Mouse (Mus musculus) liver (tissue): ENCODE data around the gene Zbp1.
A peak's percentile ranks its signal among the peaks of the same experiment; 100 is the strongest.

Source experiments
- DNase-seq: peaks from one replicate; pipeline ENCODE4 v3.0.0-alpha.2; 2020; ENCODE audit warnings: mixed read lengths

Zbp1 gene

DNA sequence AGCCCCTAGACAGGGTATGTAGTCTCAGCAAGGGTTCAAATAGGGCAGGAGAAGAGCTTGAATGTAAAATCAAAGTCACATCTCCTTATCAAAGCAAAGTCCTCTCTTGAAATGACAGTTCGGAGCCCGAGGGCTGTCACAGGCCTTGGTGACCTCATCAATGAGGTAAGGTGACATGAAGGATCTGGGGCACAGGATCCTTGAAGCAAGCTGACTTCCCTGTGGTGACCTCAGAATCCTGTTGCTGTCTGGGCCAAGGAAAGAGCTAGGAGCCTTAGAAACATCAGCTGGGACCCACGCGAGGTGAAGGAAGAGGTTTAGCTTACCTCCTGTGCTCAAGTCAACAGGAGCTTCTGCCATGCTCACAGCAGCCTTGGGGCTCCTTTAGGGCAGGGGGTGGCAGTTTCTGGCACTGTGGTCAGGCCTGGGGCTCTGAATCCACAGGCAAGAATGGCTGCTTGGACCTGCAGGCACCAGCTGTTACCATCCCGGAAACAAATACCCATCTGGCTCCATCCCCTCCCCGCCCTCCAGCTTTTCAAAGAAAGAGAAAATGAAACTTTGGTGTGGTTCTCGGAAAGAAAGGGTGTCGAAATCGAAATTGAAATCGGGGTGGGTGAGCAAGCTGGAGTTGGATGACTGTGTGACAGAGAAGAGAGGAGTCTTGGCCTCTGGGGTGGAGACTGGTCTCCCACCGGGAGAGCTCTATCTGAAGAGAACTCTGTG is at the start of gene Zbp1:
Gene Zbp1, minus strand, starts transcription at position 508 of the 726 bp plus-strand sequence.
- DNase-seq, result peak; percentile 2

DNA sequence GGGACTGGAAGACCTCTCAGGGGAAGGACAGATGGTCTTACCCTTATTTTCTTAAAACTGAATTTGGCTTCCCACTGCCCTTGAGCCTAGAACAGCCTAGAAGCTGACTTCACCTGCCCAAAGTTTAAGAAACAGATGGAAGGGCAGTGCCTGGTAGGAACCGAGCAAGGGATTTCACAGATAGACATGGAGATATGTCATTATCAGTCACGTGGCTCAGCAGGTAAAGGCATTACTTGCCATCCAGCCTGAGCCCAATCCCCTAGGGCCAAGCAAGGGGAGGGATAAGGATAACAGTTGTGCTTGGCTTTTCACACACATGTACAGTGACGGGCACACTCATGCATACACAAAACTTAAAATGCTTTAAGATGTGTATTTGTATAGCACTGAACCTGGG is 48.8 kb upstream of the Zbp1 start:
- DNase-seq, result no peak

DNA sequence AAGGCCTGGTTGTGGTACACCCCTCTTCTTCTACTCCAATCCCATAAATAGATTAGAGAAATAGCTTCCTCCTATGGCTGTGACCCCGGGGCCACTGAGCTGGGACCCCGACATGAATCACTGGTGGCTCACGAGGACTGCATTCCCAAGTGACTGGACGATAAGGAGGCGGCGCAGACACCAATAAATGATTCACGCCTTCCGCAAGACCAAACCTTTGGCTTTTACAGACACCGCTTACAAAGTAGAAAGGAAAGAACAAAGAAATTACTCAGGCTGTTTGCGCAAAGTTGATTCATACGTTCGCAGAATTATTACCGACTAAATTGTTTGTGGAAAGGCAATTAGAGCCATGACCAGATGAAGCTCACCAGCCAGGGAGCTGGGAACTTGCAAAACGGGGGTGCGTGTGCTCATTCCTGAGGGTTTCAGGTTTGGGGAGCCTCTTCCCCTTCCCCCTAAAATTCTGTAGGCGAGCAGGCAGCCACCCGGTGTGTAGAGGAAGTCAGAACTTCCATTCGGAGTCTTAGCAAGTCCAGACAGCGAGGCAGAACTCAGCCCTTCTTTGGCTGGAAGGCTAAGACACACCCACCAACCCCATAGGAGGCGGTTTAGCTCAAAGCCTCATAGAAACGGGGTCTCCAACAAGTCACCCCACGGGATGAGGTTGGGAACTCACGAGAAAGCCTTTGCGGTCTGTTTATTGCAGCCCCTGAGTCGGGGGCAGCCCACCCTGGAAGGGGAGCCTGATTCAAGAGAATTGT is 47.8 kb upstream of the Zbp1 start:
- no peak for DNase-seq

DNA sequence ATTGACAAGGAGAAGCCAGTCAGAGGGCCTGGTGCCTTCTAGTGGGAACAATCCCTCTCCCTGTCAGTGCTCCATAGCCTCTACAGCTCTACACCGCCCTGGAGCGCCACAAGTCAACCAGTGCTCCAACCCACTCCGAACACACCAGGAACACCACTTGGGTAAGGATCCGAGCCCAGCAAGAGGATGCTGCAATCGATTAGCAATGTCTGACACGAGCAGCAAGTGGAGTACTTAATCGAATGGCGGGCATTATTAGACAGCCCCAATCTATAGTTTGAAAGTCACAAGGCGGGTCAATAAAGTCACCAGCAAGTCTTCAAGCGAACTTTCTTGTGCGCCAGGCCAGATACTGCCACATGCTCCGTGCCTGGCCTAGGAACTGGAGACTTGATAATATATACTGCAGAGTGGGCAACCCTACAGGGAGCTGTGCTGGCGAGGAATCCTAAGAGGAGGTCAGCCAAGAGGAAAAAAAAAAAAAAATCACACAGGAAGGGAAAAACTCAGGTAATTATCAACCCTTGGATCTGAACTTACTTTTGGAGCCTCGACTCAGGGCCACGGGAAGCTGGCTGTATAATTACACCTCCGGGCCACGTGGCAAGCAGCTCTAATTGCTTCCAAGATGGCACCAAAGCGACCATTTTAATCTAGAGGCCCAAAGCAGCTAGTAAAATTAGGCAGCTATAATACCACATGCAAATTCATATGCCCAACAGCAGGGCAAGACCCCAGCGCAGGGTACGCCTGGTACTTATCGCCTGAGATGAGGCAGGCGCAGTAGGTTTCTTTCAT is 46.9 kb upstream of the Zbp1 start:
- no peak for DNase-seq

DNA sequence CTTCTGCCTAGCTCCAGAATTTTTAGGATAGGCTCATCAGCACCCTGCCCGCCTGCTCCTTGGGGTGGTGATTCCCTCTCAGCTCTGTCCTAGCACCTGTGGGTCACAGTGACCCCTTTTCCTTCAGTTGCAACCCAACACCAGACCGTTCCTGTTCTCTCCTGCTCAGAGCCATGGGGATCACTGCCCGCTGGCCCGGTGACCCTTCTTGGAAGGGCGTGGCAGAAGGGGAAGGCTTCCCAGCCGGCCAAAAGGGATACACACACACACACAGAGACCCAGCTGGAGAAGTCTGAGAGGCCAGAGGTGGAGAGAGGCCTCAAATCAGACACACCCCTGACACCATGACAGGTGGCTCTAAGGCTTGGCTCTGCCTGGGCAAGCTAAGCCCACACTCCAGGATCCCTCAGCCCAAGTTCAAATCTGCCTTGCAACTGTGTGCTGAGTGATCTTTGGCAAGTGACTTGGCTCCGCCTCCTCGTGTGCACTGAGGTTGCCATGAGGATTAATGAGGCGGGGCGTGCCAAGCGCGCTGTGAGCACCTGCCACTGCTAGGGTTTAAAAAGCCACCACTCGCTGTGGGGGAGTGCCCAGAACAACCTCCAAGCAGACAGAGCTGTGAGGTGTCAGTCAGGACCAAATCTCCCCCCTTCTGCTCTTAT is 45.9 kb upstream of the Zbp1 start:
- no peak for DNase-seq

DNA sequence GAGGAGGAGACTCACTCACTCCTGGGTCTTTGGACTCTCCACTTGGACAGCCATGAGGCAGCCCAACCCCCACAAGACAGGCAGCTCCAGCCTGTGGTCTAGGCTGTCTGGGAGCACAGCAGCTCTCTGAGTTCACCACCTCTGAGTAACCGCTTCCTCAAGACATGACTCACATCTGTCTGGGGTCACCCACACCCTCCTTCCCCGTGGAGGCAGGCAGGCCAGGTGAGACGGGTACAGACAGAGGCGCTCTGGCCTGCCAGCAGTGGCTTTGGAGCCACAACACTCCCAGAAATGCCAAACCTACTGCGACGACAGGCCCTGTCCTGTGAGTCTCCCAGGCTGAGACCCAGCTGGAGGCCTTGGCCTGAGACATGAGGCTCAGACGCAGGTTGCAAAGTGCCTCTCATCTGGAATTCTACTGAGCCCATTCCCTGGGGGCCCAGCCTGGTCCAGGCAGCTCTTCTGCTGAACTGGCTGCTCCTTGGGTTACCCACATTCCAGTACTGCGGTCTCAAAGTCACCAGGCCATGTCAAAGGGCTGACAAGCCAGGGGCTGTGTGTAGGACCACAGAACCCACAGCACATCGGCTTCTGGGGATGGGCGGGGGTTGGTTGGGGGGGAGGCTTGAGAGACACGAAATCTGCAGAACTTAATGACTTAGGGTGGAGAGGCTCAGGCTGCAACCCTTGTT is 45.1 kb upstream of the Zbp1 start:
- no peak for DNase-seq

DNA sequence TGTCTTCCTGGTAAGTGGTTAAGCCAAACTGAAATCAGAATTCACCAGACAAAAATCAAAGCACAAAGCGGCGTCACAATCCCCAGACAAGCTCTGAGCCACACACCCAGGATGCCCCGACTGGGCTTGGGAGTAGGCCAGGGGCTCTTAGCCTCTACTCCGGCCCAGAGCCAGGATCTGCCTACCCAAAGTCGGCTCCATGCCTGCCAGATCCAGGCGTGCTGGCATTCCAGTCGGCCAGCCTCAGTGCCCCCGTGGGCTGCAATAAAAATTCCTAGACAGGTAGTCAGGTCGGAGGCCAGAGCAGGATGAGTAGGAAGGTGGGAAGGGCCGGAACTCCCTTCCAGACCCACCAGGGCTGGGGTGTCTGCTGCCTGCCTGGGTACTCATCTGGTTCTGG is 42.8 kb upstream of the Zbp1 start:
- DNase-seq, result no peak

DNA sequence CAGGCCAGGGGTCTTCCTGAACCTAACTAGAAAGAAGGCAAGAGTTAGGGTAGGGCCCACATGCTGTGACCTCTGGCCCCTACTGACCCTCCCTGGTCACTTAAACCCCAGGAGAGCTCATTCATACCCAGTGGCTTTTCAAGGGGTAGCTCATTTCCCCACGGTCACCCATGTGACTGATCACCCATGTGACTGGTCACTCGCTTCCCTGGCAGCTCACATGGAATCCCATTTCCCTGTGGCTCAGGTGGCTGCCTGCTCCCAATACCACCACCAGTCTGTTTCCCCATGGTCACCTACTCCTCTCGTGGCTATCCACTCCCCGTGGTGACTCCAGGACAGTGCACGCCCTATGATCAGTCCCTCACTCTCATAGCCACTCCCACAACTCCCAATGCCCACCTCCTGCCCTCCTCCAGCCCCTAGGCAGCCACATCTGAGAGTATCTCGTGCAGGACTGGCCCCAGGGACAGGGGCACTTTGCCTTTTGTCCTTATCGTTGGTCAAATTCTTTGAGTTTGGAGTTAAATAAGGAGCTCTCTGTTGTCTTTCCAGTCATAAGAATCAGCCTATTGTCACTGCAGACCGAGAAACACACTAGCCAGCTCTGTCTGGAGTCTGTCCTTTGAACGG is 39.9 kb upstream of the Zbp1 start:
- no peak for DNase-seq

DNA sequence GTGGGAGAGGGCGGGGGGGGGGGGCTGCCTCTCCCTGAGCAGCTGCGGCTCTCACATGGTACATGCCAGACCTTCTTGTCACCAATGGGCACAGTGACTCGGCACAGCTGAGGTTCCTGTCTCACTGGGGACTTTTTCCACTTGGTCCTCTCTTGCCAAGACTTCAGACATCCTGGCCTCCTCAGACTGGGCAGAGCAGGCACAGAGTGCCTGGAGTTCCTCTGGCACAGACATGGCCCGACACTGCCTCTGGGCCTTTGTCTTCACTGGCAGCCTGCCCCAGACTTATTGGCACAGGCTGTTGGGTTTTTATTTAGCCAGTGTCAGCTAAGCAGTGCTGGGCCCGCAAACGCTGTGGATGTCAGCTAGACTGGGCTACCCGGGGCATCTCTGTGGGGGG is 38.9 kb upstream of the Zbp1 start:
- no peak for DNase-seq

DNA sequence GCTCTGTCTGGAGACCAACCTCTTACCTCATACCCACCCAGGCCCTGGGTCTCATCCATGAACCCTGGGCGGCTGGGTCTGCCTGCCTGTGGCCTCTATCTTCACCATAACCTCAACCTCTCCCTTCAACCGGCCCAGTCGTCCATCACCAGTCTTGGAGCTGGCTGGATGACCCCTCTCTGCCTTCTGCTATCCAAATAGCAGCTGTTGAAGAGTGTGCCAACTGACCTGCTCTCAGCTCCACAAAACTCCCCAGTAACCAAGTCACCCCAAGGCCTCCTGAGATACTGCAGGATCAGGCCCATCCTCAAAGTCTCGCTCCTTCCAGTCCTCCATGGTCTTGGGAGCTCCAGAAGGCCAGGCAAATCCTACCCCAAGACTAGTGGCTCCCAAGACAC is 37.8 kb upstream of the Zbp1 start:
- DNase-seq, result no peak

DNA sequence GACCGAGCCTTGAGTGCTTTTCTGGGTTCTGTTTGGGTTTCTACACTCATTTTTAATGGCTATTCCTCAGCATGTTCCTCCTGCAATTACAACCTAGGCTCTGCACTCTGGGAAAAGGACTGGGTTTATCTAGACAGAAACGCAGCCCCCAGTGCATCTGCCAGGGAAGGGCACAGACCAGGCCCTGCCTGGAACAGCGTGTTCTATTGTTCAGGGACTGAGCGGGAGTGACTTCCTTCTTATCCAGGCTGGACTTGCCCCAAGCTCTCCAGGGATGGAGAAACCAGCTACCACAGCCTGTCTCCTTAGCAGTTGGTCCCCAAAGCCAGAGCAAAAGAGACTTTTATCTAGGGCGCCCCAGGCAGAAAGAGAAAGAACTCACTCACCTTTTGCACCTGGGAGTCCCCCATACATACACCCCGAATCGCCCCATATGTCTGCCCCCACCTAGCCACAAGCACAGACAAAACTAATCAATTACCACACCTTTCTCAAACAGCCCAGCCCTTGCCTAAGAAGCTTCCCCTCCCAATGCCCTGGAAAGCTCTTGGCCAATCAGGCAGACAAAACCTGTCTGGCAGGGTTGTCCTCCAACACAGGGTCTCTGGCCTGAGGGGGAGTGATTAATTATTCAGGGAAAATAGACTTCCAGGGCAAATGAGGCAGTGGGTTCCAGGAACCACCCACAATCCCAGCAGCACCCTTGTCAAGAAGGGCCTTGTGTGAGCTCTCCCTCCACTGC is 37.3 kb upstream of the Zbp1 start:
- DNase-seq, result no peak

DNA sequence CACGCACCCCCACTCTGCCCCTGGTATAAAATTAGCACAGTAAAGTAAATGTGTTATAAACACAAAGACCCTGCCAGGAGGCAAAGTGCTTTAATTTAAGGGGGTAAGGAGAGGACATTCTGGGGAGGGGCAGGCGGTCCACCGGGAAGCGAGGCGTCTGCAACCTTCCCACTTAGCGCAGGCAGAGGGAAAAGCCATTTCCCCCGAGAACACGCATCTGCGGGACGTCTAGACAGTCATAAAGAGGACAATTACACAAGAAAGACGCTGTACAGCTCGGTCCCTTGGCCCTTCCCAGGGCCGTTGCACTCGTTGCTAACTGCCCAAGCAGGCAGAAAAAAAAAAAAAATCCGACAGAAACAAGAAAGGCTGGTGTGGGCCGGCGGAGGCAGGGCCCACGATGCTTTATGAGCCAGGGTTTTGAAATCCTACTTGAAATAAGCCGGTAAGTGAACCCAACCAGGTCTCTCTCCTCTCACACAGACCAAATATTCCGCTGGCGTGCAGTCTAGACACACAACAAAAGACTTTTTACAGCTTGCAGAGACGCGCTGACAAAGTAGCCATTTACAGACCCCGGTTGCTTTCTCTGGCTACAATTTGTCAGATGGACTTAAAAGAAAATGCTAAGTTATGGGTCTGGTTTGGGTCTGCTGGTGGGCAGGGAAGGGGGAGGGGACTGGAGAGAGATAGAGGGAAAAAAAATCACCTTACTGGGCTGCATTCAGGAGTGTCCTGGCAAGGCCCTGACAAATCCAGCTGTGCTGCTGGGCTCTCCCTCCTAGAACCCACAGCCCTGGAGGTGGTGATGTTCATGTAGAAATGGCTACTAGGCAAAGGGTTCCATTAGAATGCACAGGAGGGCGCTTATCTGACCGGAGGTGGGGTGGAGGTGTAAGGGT is 35.3 kb upstream of the Zbp1 start:
- DNase-seq, result no peak

DNA sequence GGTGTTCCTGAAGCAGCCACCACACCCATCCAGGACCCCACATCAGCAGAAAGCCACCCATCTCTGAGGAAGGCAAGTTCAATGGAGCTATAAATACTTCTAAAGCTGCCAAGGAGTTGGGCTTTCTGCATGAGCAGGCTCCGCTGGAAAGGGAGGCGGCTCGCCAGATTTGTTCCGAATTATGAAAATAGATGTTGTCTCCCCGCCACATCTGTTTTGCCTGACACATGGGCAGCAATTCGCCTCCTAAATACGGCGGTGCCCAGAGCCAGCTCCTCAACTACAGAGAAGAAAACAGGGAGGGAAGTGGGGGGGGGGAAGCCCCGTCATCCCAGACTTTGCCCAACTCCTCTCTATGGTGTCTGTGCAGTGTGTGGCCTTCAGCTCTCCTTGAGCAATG is 33.0 kb upstream of the Zbp1 start:
- DNase-seq, result no peak

DNA sequence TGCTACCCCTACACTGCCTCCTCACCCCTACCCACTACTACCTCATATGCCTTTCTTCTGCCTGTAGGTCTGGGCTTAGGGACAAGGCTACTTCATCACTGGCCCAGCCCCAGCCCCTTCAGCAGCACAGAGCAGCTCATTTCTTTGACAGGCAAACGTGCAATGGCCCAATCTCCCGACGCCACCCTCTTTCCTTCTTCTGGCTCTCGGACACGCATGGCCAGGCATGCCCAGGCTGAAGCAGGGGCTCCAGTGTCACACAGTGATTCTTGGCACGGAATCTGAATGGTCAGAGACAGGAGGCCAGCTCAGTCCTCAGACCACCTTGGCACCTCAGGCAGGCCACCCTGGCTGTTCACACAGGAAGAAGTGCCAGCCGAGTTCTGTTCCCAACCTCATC is 32.4 kb upstream of the Zbp1 start:
- no peak for DNase-seq

DNA sequence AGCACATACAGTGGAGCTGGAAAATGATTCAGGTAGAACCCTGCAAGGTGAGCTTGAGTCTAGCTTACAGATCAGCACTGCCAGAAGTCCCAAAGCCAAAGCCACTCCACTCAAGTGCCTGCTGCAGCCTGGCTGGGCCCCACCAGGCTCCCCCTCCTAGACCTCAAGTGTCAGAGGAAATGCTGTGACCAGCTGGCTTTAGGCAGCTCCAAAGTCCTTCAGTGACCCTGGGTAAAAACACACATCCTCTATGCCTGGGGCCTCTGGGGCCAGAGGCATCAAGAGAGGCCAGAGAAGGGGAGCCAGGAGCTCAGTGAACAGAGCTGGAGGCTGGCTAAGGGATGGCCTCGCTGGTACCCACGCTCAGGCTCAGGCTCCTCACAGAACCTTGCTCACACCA is 31.7 kb upstream of the Zbp1 start:
- DNase-seq, result no peak

DNA sequence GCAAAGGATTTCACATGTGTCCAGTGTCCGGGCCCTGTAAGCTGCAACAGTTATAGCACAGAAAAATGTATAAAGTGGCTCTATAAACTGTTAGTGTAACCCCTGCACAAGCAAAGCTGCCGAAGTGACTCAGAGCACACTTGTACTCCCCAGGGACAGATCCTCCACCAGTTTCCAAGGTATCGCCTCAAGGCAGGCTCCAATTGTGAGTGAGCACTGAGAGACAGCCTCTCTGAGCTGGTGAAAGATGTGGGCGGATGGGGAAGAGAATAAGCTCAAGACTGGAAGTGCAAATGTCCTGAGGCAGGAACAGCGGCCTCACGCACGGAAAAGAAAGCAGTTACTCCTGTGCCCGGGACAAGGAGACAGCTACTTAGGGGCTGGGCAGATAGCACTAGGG is 31.2 kb upstream of the Zbp1 start:
- no peak for DNase-seq

DNA sequence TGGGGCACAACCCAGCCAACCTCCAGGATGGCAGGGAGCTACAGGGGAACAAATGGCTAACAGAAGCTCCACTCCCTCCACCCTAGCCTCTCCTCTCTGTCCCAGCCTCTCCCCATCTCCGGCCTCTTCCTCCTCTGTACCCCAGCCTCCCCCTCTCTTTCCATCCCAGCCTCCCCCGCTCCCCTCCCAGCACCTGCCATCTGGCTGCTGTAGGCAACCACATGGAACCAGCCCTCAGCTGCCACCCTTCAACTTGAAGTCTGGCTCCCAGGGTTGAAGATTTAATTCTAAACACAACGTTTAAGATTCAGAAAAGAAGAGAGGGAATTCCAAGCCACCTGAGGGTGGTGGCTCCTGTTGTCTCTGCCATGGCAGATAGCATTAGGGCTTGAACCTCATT is 30.7 kb upstream of the Zbp1 start:
- DNase-seq, result no peak

DNA sequence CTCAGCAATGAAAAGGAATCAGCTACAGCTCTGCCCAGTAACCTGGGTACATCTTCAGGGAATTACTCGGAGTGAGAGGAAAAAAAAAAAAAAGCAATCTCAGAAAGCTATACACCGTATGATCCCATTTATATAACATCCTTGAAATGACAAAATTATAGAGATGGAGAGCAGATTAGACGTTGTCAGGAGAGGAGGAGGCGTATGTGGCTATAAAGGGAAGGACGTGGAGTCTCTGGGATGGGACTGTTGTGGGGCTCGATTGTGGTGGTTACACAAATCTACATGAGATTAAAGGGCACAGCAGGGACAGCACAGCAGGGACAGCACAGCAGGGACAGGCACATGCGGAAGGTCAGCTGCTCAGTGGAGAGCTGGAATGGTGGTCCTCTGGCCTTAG is 30.1 kb upstream of the Zbp1 start:
- no peak for DNase-seq

DNA sequence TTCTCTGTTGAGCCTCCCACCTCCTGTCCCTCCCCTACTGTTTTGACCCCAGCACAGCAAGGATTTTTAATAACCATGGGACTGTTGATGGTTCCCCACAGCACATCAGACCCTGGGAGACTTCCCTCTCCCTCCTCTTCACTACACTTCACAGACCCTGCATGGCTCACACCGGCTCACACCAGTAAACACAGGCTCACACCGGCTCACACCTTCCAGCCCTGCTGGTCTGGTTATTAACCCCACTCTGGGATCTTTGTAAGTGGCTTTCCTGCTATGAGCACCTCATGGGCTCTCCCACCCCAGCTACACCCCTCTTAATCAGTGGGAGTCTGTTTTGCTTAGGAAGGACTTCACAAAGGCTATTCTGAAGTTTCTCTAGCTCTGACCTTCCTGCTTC is 29.2 kb upstream of the Zbp1 start:
- no peak for DNase-seq

DNA sequence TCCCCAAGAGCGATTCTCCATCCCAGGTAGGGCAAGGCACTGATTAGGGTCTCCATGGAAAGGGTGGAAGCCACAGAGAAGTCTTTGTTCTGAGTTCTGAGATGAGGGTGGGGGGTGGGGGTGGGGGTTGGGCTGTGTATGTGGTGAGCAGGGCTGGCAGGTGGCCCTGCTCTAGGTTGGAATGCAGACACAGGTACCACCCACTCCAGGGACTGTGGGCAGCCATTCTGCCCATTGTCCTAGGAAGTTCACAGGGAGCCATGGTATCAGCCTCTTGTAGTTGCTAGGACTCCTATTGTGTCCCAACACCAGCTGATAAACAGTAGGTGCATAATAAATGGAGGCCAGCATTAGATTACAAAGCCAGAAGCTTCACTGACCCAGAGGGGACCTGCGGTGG is 28.5 kb upstream of the Zbp1 start:
- DNase-seq, result no peak
